Mouse (Mus musculus): ENCODE data around the gene Chpf2. TPM values are rescaled to one million over a fixed set of nuclear protein-coding genes. Genes with fewer than 3 reads are reported as not detected.

Chpf2 gene
- polyA plus RNA-seq, 3 experiments from 2014 or later, result 8.5 to 12.9 (median 10.0) TPM

Other genes starting within 250 kb of the Chpf2 start
- gene Kcnh2, start 235.1 kb upstream of the Chpf2 start, polyA plus RNA-seq (2017; shearing (Covaris generic)), result under 1 TPM in 2 of 3 experiments, not detected in 1; 0.38 to 0.47 TPM
- under 1 TPM in 2 of 3 experiments, not detected in 1; 0.08 to 0.17 TPM for gene Nos3, start 221.9 kb upstream of the Chpf2 start, polyA plus RNA-seq (2017; shearing (Covaris generic))
- 1 to 10 TPM; 1.1 to 1.7 (median 1.4) TPM for gene Atg9b, start 194.6 kb upstream of the Chpf2 start, polyA plus RNA-seq (2017; shearing (Covaris generic))
- gene Abcb8, start 193.1 kb upstream of the Chpf2 start, polyA plus RNA-seq (2017; shearing (Covaris generic)), result 10 to 100 TPM; 15.5 to 26.5 (median 20.9) TPM
- gene Asic3, start 173.3 kb upstream of the Chpf2 start, polyA plus RNA-seq (2017; shearing (Covaris generic)), result not detected
- 10 to 100 TPM; 47.6 to 66.2 (median 62.8) TPM for gene Cdk5, start 163.2 kb upstream of the Chpf2 start, polyA plus RNA-seq (2017; shearing (Covaris generic))
- gene Slc4a2, start 162.9 kb upstream of the Chpf2 start, polyA plus RNA-seq (2017; shearing (Covaris generic)), result 10 to 100 TPM; 11.4 to 17.1 (median 12.4) TPM
- 10 to 100 TPM; 32.1 to 63.3 (median 63.0) TPM for gene Fastk, start 141.5 kb upstream of the Chpf2 start, polyA plus RNA-seq (2017; shearing (Covaris generic))
- 10 to 100 TPM; 50.9 to 68.9 (median 59.0) TPM for gene Tmub1, start 138.9 kb upstream of the Chpf2 start, polyA plus RNA-seq (2017; shearing (Covaris generic))
- gene Agap3, start 134.6 kb upstream of the Chpf2 start, polyA plus RNA-seq (2017; shearing (Covaris generic)), result 1 to 10 TPM; 5.4 to 9.7 (median 7.5) TPM
- gene Gbx1, start 59.5 kb upstream of the Chpf2 start, polyA plus RNA-seq (2017; shearing (Covaris generic)), result under 1 TPM in 1 of 3 experiments, not detected in 2; 0.16 TPM
- not detected for gene Asb10, start 45.8 kb upstream of the Chpf2 start, polyA plus RNA-seq (2017; shearing (Covaris generic))
- gene 4931409K22Rik, start 29.9 kb upstream of the Chpf2 start, polyA plus RNA-seq (2017; shearing (Covaris generic)), result not detected
- gene Abcf2, start 9.3 kb upstream of the Chpf2 start, polyA plus RNA-seq (2017; shearing (Covaris generic)), result 10 to 100 TPM; 52.1 to 67.7 (median 61.3) TPM
- 1 to 10 TPM in 1 of 3 experiments, under 1 TPM in 2; 0.50 to 1.9 (median 0.69) TPM for gene Smarcd3, start 37.7 kb downstream of the Chpf2 start, polyA plus RNA-seq (2017; shearing (Covaris generic))
- 10 to 100 TPM; 63.3 to 79.7 (median 76.0) TPM for gene Nub1, start 98.8 kb downstream of the Chpf2 start, polyA plus RNA-seq (2017; shearing (Covaris generic))
- under 1 TPM in 2 of 3 experiments, not detected in 1; 0.23 to 0.80 TPM for gene Wdr86, start 144.0 kb downstream of the Chpf2 start, polyA plus RNA-seq (2017; shearing (Covaris generic))
- gene Crygn, start 171.3 kb downstream of the Chpf2 start, polyA plus RNA-seq (2017; shearing (Covaris generic)), result 1 to 10 TPM in 1 of 3 experiments, not detected in 2; 3.2 TPM

Measured in inflammation-experienced regulatory T-cells, adult 6 months (primary cell).